Mouse (Mus musculus): ENCODE measurements around the gene Cubn.

Gene Cubn

GRCm38 (mm10) chr2:13491734-13492133 is at the start of gene Cubn:
Cubn (minus strand) TSS chr2:13491813.
- no peak for ATAC-seq (ENCODE audit: low TSS enrichment)

GRCm38 (mm10) chr2:13539860-13540259 is 48.2 kb upstream of the Cubn start:
- no peak for ATAC-seq (ENCODE audit: low TSS enrichment)

GRCm38 (mm10) chr2:13538704-13539377 is 47.2 kb upstream of the Cubn start:
- no peak for ATAC-seq (ENCODE audit: low TSS enrichment)

DNA sequence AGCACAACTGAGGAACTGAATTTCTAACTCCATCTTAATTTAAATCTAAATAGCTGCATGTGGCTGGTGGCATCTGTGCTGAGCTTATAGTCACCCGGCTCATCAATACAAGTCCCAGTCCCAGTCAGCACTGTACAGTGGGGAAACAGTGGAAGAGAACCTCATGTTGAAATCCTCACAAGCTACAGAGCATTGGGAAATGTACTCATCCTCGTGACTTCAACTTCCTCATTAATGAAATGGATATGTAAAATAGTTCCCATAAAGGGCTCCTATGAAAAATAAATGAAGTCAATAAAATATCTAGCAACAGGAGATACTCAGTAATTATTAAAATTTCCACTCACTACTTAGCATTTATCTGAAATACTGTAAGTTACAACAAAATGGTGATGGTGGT is 46.6 kb upstream of the Cubn start:
- no peak for ATAC-seq (ENCODE audit: low TSS enrichment)

DNA sequence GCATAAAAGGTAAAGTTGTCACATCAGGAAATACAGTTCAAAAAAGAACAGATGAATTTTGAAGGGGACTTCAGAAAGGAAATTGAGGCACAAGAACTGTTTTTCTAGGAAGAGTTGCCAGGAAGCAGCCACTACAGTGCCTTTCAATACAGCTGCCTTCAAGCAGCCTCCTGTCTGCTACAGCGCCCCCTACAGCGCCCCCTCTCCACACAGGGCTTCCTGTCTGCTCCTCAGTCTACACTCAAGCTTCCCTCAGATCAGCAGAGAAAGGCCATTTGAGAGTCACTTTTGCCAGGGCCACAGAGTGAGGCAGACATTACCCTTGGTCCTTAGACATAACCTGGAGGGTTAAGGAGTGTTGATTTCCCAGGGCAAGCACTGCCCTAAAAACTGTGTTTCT is 46.1 kb upstream of the Cubn start:
- ATAC-seq (ENCODE audit: low TSS enrichment): no peak

GRCm38 (mm10) chr2:13536747-13537146 is 45.1 kb upstream of the Cubn start:
- no peak for ATAC-seq (ENCODE audit: low TSS enrichment)

DNA sequence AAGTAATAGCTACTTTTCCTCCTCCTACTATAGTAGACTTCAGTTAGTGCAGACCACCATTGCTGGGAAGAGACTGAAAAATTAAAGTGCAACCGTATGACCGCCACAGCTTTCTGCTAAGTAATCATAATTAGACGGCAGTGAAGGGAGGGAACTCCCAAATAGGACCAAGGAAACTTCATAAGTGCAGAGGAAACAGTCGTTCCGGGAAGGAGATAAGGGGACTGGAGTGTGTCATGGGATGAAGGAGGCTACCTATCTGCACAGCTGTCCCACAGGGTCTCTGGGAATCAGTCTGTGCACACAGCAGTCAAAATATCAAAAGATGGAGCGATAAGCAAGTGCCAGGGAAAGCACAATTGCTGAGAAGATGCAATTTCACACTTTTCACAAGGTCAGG is 39.0 kb upstream of the Cubn start:
- no peak for ATAC-seq (ENCODE audit: low TSS enrichment)

DNA sequence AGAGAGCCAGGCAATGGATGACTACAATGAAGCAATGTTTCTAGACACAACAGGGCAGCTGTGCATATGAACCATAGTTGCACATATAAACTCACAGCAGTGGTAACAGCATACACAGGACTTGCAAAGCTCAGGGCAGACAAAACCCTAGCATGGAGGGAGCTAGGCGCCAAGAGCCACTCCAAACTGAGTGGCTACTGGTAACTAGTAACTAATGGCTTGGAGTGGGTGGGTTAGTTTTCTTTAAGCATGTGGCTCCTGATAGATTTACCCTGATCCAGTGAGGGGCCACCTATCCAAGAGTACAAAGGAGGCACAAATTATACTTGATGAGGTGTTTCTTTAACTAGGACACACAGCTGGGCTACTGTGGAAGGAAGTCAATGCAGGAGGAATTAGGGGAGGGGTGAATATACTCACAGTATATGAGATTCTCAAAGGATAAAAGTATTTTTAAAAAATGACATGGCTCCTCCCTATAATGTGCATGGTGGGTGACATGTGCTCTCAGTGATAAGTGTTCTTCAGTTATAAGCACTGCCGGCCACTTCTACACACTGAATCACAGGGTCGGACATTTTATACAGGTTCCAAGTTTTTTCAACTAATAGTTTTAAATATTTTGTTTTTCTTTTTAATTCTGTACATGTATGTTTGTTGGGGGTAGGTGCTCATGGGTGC is 37.8 kb upstream of the Cubn start:
- no peak for ATAC-seq (ENCODE audit: low TSS enrichment)

DNA sequence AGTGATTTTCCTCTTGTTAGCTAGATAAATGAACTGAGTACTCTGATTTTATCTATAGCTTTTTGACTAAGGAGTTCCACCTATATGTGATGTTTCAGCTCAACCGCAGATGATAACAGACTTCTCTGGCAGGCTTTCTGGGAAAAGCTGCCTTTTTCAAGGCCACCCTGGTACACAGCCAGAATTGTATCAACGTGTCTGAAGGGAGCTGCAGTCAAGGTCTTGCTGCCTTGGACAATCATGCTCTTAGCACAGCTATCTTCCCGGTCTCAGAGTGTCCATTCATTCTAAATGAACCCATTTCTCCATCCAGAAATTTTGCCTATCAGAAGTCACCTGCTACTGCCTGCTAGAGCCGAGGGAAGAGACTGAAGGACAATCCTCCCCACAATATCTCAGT is 35.9 kb upstream of the Cubn start:
- ATAC-seq (ENCODE audit: low TSS enrichment): 0 out of 2 replicates have a peak, but pooled peaks have one; percentile 6

GRCm38 (mm10) chr2:13527125-13527524 is 35.5 kb upstream of the Cubn start:
- no peak for ATAC-seq (ENCODE audit: low TSS enrichment)

DNA sequence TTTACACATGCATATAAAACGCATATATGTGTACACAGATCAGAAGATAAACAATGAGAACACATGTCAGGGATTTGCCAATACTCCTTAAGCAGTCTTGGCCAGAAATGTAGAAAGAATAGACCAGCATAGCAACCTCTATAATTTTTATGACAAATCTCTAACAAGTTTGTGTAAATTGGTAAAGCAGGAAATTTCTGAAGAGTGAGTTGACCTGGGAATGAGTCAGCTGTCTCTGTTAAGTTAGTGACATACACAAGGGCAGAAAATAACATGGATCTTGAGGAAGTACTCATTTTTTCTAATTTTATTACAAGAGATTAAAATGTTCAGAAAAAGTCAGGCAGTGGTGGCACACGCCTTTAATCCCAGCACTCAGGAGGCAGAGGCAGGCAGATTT is 34.6 kb upstream of the Cubn start:
- ATAC-seq (ENCODE audit: low TSS enrichment): no peak

DNA sequence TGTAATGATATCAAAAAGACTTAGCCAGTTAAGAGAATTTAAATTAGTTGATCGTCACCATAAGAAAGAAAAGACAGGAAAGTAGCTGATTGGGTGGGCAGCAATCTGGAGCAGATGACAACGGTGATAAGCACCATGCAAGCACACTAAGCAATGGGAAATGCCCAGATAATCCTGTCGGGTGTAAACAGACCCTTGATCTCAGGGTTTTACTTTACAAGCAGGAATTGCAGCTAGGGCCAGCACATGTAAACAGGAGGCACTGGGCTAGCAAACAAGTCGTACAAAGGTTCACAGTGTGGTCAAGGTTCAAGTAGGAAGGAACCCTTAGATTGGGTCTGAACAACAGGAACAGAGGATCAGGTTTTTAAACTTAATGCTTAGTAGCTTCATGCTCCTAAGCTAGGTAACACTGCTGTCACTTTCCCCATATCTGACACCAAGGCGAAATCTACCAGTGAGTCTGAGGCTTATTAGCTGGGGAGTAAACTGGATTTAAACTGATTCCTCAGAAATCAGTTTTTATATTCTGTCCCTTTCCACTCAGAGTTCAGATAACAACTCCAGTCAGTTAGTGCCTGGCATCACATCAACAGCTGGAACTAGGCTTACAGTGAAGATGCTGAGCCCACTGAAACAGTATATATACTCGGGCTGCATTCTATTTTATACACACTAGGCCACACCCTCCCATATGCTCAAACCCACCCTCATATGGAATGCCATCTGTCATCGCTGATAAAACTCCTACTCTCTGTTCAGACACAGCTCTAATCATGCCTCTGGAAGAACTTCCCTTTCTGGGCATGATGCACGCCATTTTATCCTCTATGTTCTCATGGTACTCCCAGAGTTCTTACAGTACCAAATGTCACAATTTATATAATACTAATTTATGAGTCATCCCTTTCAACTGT is 32.2 kb upstream of the Cubn start:
- peak; percentile 90 for ATAC-seq (ENCODE audit: low TSS enrichment)

GRCm38 (mm10) chr2:13522106-13522505 is 30.5 kb upstream of the Cubn start:
- no peak for ATAC-seq (ENCODE audit: low TSS enrichment)

DNA sequence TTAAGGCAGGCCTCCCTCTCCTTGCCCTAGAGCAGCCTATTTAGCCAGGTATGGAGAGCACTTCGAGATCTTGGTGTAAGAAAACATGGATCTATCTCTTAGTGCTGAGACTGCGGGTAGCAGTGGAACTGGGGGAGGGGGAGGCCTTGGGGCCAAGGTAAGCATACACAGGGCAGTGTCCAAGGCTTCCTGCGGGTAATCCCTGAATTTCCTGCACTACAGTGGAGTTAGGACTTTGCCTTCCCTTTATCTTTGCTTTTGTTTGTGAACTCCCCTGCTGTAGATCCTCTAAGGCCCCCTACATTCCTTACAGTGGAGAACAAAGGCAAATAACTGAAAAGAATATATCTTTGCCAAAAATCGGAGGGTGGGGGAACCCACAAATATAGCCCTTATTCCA is 23.3 kb upstream of the Cubn start:
- ATAC-seq (ENCODE audit: low TSS enrichment): no peak

GRCm38 (mm10) chr2:13502717-13503116 is 11.1 kb upstream of the Cubn start:
- no peak for ATAC-seq (ENCODE audit: low TSS enrichment)

DNA sequence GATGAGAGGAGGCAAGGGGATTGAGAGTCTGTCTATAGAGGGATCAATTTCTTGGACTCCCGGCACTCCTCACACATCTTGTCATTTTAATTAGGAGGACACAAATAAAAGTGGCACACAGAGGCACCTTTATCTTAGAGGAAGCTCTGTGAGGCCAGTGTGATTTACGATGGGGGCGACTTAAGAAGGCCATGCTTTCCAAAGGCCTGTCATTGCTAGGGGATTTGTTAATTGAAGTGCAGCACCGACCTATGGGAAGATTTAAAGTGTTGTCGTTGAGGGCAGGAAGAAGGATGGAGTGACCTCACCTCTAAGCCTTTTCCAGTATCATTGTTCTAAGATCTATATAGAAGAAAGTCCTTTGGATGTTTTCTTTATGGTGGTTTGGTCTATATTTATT is 9.9 kb upstream of the Cubn start:
- no peak for ATAC-seq (ENCODE audit: low TSS enrichment)

- peak; percentile 42; the same call in 1 of the 2 replicates for ATAC-seq (ENCODE audit: low TSS enrichment)
These were observed 8.8 kb upstream of the Cubn start for GRCm38 (mm10) chr2:13500298-13500999.

DNA sequence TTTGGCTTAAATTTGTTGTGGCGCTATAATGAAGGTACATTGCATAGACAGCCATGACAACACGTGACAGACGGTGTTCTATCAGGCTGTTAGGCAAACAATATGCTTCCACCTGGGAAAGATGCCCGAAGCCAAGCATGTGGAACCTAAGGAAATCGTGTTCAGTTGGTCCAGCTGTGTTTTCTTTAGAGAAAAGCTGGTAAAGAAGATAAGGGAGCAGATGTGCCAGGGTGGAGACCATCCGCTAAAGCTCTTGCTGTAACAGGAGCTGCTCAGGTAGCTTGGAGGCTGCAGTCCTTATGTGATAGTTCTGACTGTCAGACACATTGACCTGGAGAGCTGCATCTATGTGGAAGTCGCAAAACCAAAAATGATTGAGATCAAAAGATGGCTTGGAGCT is 7.6 kb upstream of the Cubn start:
- no peak for ATAC-seq (ENCODE audit: low TSS enrichment)

DNA sequence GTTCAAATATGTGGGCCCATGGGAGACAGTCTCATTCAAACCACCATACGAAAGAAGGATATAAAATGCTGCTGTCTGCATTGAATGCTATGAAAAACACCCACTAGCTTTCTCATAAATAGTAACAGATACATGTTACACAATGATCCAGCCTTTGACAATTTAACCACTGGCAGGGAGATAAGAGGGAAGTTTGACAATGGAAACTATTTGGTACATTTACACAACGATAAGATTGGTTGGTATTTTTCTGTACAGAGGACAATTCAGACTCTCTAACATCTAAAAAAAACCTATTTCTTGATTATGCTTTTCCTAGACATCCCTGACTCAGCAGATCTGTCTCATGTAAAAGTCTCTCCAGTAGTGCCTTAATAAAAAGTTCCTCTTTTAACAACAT is 4.5 kb upstream of the Cubn start:
- peak; percentile 78 for ATAC-seq (ENCODE audit: low TSS enrichment)

DNA sequence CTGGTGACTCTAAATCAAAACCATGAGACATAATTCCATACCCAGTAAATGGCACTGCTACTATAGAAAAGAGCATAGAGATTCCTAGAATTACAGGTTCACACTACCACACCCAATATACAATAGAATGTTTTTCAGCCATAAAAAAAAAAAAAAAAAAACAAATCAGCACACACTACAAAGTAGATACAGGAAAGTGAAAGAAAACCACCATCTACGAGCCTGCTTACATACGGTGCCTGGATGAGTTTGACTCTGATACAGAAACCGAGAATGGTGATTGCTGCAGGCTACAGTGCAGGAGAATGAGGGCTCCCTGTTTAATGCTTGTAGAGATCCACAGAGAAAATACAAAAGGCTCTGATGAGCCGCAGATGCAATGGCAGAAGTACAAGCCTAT is 1.3 kb upstream of the Cubn start:
- ATAC-seq (ENCODE audit: low TSS enrichment): no peak

GRCm38 (mm10) chr2:13490480-13490879 is 1.1 kb downstream of the Cubn start:
- ATAC-seq (ENCODE audit: low TSS enrichment): no peak

DNA sequence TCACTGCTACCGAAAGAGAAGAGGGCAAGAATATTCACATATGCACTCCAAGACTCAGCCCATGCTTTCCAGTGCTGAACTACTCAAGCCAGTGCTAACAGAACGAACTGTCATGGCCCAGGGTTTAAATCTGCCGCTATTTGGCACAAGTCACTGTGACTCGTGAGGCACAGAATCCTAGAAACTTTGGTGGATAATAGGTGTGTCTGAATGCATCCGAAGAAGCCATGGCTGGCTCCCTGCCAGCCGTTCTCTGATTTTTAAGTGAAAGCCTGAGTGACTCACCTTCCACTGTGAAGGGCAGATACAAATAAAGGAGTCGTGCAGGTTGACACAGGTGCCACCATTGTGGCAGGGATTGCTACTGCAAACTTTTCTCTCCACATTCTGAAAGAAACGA is 5.1 kb downstream of the Cubn start:
- ATAC-seq (ENCODE audit: low TSS enrichment): no peak
